Mouse (Mus musculus): Measurements from ENCODE around the gene Tpst2.

The Tpst2 gene

DNA sequence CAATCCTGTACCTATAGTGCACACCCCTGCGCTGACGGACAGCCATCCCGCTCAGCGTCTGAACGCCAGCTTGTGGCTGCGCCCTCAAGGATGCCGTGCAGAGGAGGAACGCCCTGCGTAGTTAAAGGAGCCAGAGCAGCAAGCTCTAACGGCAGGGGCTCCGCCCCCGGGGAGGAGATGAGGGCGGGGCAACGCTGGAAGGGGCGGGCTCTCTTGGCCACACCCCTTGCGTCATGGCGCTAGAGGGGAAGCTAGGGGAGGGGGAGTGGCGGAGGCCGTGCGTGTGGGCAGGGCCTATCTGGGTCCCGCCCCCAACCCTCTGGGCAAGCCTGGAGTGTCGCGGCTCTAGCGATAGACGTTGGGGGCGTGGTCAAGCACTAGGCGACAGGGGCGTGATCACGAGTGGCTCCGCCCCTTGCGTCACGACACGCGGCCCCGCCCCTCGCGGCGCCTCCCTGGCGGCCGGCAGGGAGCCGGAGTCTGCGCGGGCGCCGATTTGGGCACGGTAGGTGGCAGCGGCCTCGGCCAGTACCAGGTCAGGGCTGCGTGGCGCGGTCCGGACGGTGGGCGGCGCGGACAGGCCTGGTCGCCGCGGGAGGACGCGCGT lies at the start of gene Tpst2:
Tpst2 (plus strand) TSS at position 425 of the 607 bp plus-strand sequence.
- in situ Hi-C loops (cut with MboI, MseI), result no loop called here

DNA sequence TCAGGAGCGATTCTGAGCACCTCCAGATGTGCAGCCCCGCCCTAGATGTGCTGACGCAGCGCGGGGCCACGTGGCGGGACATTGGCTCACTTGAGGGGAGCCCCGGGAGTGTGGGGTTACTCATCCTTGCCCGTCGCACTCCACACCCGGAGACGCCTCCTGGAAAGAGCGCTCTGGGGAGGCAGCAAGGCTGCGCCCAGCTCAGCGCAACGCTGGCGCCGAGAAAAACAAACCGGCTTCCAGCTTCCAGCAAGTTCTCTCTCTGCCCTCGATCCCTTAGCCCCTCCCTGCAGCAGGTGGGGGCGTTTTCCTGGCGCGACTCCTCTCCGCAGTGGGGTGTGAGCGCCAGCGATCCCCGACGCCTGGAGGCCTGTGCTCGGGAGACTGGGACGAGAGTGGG lies 49.1 kb upstream of the Tpst2 start:
- in situ Hi-C loops (cut with MboI, MseI), result no loop called here

DNA sequence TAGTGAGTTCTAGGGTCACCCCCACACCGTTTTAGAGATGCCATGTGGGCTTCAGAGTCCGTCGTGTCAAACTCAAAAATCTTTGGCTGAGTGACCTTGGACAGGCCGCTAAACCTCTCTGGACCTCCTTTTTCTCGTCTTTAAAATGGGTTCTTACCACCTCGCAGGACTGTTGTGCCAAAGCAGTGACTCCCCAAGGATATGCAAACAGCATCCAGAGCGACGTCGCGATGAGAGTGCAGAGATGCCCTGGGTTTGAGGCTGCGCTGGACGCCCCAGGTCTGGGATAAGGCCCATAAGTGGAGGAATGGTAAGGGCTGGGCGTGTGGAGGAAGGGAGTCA lies 48.6 kb upstream of the Tpst2 start:
- in situ Hi-C loops (cut with MboI, MseI), result no loop called here

GRCm38 (mm10) chr5:112228240-112229076 lies 48.0 kb upstream of the Tpst2 start:
- in situ Hi-C loops (cut with MboI, MseI), result no loop called here

DNA sequence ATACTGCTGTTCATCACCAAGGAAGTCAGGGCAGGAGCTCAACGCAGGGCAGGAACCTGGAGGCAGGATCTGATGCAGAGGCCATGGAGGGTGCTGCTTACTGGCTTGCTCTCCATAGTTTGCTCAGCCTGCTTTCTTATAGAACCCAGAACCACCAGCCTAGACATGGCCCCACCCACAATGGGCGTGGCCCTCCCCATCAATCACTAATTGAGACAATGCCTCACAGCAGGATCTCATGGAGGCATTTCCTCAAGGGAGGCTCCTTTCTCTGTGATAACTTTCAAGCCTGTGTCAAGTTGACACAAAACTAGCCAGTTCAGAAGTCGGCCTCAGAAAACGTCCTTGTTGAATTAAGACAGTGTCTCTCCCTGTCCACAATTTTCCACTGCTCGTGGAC lies 40.7 kb upstream of the Tpst2 start:
- in situ Hi-C loops (cut with MboI, MseI), result no loop called here

DNA sequence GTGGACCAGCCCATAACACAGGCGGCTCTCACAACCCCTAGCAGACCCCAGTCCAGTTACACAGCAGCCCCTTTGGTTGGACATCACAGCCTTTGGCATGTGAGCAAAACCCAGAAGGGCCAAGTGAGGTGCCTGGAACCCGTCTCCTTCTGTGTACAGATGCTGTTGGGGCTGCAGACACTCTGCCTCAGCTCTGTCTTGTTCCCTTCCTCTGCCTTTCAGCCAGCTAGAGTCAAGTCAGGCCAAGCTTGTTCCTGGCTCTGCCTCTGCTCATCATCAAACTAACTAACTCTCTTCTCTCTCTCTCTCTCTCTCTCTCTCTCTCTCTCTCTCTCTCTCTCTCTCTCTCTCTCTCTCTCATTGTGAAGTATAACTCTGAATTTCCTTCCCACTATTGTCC lies 39.9 kb upstream of the Tpst2 start:
- in situ Hi-C loops (cut with MboI, MseI), result no loop called here

DNA sequence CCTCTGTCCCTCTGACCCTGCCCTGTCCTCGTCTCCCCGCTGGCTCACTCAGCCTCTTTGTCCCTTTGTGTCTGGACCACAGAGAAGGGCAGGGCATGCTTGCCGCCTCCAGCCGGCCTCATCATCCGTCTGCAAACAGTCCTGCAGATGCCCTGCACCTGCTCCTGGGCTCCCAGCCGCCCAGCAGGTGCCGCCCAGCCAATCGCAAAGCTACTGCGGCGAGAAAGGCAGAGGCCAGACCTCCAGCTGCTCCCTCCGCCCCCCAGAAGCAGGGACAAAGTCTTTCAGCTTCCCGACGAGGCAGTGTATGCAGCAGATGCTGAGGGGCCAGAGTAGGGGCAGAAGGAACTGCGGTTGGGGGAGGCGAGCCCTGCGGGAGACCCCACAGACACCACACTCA lies 39.1 kb upstream of the Tpst2 start:
- in situ Hi-C loops (cut with MboI, MseI), result no loop called here

- in situ Hi-C loops (cut with MboI, MseI), result no loop called here
Measured at GRCm38 (mm10) chr5:112237866-112238570, 38.5 kb upstream of the Tpst2 start.

DNA sequence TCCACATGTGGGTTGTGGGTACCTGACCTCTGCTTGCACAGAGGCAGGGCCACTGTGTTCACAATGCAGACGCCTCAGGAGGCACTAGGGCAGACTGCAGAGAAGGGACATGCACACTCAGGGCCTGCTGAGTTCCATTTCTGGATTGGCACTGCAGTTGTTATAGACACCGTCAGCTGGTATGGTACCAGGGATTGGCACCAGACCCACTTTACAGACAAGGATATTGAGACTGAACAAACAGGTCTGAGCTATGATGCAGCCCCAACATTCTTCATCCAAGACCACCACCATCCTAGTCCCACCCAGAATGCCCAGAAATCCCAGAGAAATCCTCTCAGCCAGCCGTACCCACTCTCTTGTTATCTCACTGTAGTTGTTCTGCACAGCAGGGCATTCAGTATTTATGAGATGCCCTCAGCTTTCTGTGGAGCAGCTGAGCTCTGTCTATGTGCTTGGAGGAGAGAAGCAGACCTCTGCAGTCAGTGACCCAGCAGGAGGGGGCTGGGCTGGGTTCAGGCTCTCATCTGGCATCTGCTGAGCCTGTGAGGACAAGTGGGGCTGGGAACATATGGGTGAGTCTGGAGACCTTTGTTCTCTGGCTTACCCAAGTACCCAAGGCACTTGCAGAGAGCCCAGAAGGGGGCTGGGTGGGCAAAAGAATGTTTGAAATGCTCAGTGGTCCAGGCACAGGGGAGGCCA lies 37.6 kb upstream of the Tpst2 start:
- in situ Hi-C loops (cut with MboI, MseI), result no loop called here

- in situ Hi-C loops (cut with MboI, MseI), result loop anchor here (5.0 kb wide), 1 partner anchor 97 kb away; no protein-coding TSS in a partner anchor
Measured at GRCm38 (mm10) chr5:112240761-112241160, 35.7 kb upstream of the Tpst2 start.

- in situ Hi-C loops (cut with MboI, MseI), result loop anchor here (5.0 kb wide), 1 partner anchor 95 kb away; no protein-coding TSS in a partner anchor
Measured at GRCm38 (mm10) chr5:112241849-112242248, 34.6 kb upstream of the Tpst2 start.

- in situ Hi-C loops (cut with MboI, MseI), result loop anchor here (5.0 kb wide), 1 partner anchor 95 kb away; no protein-coding TSS in a partner anchor
Measured at GRCm38 (mm10) chr5:112242361-112242778, 34.1 kb upstream of the Tpst2 start.

DNA sequence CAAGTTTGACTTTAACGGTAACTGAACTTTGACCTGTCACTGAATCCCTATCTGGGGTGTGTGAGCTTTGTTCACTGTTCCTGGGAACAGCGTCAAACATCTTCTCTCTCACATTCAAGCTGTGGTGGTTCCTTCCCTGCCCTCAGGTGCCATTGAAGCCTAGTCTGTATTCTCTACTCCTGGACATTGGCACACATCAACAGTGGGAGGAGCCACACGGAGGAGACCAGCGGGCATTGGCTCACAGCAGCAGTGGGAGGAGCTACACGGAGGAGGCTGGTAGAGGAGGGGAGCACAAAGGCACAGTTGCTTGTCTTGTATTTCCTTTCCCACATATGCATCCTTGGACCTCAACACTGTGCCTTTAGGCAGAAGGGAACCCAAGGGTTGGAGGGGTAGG lies 33.5 kb upstream of the Tpst2 start:
- in situ Hi-C loops (cut with MboI, MseI), result loop anchor here (5.0 kb wide), 1 partner anchor 94 kb away; no protein-coding TSS in a partner anchor

DNA sequence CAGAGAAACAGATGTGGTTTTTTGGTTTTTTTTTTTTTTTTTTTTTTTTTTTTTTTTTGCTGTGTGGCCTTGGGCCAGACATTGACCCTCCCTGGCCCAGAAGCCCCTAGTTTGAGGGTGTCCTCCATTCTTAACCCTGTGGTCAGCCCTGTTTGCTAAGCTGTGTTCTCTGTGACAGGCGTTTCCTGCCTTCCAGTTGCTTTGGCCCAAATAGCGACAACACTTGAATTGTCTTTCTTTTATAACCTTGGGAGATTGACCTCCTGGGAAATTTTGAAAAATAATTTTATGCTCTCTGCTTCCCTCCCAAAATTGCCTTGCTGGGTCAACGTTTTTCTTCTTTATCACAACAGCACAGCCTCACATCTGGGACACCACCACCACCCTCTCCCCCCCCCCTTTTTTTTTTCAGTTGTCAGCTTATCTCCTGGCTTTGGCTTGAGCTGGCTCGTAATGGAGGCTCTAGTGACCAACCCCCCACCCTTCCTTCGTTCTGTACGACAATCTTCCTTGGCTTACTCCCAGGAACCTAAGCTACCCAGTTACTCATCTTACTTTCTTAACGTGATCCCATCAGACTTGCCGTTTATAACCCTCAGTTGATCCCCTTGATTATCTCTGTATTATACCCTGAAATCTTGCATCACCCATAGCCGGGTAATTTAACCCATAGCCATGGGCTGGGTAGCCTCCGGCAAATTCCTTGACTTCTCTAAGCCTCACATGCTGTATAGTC lies 32.8 kb upstream of the Tpst2 start:
- in situ Hi-C loops (cut with MboI, MseI), result loop anchor here (5.0 kb wide), 1 partner anchor 94 kb away; no protein-coding TSS in a partner anchor

DNA sequence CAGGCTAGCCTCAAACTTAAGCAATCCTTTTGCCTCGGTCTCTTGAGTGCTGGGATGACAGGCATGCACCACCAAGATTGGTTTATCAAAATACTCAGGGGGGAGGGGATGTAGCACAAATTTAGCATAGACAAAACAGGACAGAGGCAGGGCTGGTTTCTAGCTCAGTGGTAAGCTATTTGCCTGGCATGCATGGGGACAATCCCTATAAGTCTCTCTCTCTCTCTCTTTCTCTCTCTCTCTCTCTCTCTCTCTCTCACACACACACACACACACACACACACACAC lies 32.3 kb upstream of the Tpst2 start:
- in situ Hi-C loops (cut with MboI, MseI), result loop anchor here (5.0 kb wide), 1 partner anchor 93 kb away; no protein-coding TSS in a partner anchor

DNA sequence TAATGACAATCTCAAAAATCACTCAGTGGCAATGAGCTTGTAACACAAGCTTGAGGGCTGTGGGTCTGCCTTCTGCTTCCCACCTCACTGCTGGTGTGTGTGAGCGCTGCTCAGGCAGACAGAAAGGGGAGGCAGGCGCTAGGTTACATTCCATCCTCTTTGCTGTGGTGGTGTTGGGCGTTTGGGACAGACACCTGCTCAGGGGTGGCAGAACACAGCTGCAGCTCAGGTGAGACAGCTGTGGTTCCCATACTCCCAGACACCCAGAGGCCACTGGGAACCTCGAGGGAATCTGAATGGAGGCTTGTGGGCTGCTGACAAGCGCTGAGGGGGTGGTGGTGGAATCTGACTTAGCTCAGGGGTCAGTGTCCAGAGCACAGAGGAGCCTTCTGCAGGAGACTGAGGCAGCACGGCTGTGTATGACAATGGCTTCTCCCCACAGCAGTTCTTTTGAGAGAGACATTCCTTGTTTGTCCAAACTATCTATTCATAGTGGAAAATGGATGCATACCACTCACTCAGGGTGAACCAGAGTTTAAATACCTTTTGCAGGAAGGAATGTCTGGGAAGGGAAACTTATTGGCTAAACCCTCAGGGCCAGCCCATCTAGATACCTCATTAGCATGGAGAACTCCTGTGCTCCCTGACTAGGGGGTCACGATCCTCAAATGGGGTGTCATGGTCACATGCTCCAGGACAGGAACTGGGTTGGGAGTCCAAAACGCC lies 31.4 kb upstream of the Tpst2 start:
- in situ Hi-C loops (cut with MboI, MseI), result loop anchor here (5.0 kb wide), 1 partner anchor 92 kb away; no protein-coding TSS in a partner anchor

- in situ Hi-C loops (cut with MboI, MseI), result no loop called here
Measured at GRCm38 (mm10) chr5:112247399-112247798, 29.1 kb upstream of the Tpst2 start.

DNA sequence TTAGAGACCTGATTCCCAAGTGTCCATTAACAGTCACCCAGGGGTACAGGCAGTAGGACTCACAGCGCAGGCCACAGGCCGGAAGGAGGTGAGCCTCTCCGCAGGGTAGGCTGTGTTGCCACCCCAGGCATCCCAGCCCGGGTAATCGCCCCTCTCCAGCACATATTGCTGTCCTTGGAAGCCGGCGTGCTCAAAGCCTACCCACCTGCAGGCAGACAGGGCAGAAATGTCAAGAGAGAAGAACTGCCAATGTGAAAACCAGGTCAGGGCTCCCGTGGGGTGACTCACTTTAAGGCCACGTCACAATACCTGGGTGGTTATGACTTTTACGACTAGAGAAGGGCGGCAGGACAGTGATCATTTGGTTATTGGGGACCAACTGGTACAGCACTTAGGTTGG lies 27.4 kb upstream of the Tpst2 start:
- in situ Hi-C loops (cut with MboI, MseI), result no loop called here

GRCm38 (mm10) chr5:112252400-112252799 lies 24.1 kb upstream of the Tpst2 start, which contains the start of gene Cryba4:
Gene Cryba4 (minus strand): TSS chr5:112252518.
- in situ Hi-C loops (cut with MboI, MseI), result no loop called here

- in situ Hi-C loops (cut with MboI, MseI), result no loop called here
Measured at GRCm38 (mm10) chr5:112253169-112253568, 23.3 kb upstream of the Tpst2 start.
